Mouse (Mus musculus) c-Kit-negative CD71-positive TER-119-positive erythroid progenitor cells, embryonic 14.5 days (primary cell): ENCODE measurements around the gene Cenpb.
A peak's percentile ranks its signal among the peaks of the same experiment; 100 is the strongest.
"Not testable (repeated sequence)": the region's sequence is repeated elsewhere in the genome, so short reads cannot be mapped to it uniquely, and the experiment has no call there.

Experiments used
- DNase-seq: peaks from one replicate; pipeline ENCODE4 v3.0.0-alpha.2; 2013; ENCODE audit warnings: low read depth, low spot score

Cenpb gene

GRCm38 (mm10) chr2:131179990-131180587 lies at the start of gene Cenpb:
TSS of gene Cenpb (minus strand) at chr2:131180067.
- DNase-seq, result peak; percentile 62

- DNase-seq, result no peak
Measured at GRCm38 (mm10) chr2:131227243-131227642, 47.4 kb upstream of the Cenpb start.

GRCm38 (mm10) chr2:131226669-131227068 lies 46.8 kb upstream of the Cenpb start:
- DNase-seq, result not testable (repeated sequence)

GRCm38 (mm10) chr2:131225178-131225577 lies 45.3 kb upstream of the Cenpb start:
- no peak for DNase-seq

GRCm38 (mm10) chr2:131223569-131223968 lies 43.7 kb upstream of the Cenpb start:
- DNase-seq, result peak; percentile 65

- DNase-seq, result peak; percentile 54
Measured at GRCm38 (mm10) chr2:131222562-131222961, 42.7 kb upstream of the Cenpb start.

GRCm38 (mm10) chr2:131221853-131222515 lies 42.1 kb upstream of the Cenpb start:
- no peak for DNase-seq

GRCm38 (mm10) chr2:131220030-131220429 lies 40.2 kb upstream of the Cenpb start:
- DNase-seq, result no peak

- DNase-seq, result no peak
Measured at GRCm38 (mm10) chr2:131215941-131216858, 36.3 kb upstream of the Cenpb start.

- DNase-seq, result no peak
Measured at GRCm38 (mm10) chr2:131213773-131214172, 33.9 kb upstream of the Cenpb start.

- no peak for DNase-seq
Measured at GRCm38 (mm10) chr2:131211026-131211615, 31.3 kb upstream of the Cenpb start.

GRCm38 (mm10) chr2:131209969-131210792 lies 30.3 kb upstream of the Cenpb start:
- DNase-seq, result peak; percentile 81

- DNase-seq, result no peak
Measured at GRCm38 (mm10) chr2:131209125-131209795, 29.4 kb upstream of the Cenpb start.

GRCm38 (mm10) chr2:131208356-131208755 lies 28.5 kb upstream of the Cenpb start:
- DNase-seq, result no peak

GRCm38 (mm10) chr2:131206778-131207177 lies 26.9 kb upstream of the Cenpb start, which contains the start of gene Ap5s1:
TSS of gene Ap5s1 (plus strand) at chr2:131207078.
- no peak for DNase-seq

- DNase-seq, result peak; percentile 74
Measured at GRCm38 (mm10) chr2:131205521-131206182, 25.8 kb upstream of the Cenpb start.

GRCm38 (mm10) chr2:131204410-131204981 lies 24.6 kb upstream of the Cenpb start:
- DNase-seq, result no peak

- no peak for DNase-seq
Measured at GRCm38 (mm10) chr2:131203816-131204409, 24.0 kb upstream of the Cenpb start.

GRCm38 (mm10) chr2:131201262-131201661 lies 21.4 kb upstream of the Cenpb start:
- no peak for DNase-seq
